Mouse (Mus musculus) T-helper 2 cell (primary cell): ENCODE results near the gene Anxa11.
"Not testable (repeated sequence)": the region's sequence is repeated elsewhere in the genome, so short reads cannot be mapped to it uniquely, and the experiment has no call there.

Experiments
- in situ Hi-C: fragments of 300-600 bp; cut with MboI, MseI; formaldehyde crosslinking; loops from one replicate; pipeline ENCODE4 v1.15.1; 2025; ENCODE audit warnings: high pct_unique_total_duplicates

Gene Anxa11

GRCm38 (mm10) chr14:25867834-25868233 lies 25.9 kb downstream of the Anxa11 start:
- in situ Hi-C loops: no loop called here

GRCm38 (mm10) chr14:25868706-25869105 lies 26.8 kb downstream of the Anxa11 start:
- in situ Hi-C loops: no loop called here

GRCm38 (mm10) chr14:25869135-25869878 lies 27.4 kb downstream of the Anxa11 start:
- in situ Hi-C loops: no loop called here

- in situ Hi-C loops: loop anchor here (5.0 kb wide), 3 partner anchors 40 to 290 kb away; no protein-coding TSS in a partner anchor
These were observed 30.8 kb downstream of the Anxa11 start for GRCm38 (mm10) chr14:25872461-25873415.

GRCm38 (mm10) chr14:25876640-25877039 lies 34.7 kb downstream of the Anxa11 start:
- in situ Hi-C loops: not testable (repeated sequence)

- in situ Hi-C loops: not testable (repeated sequence)
These were observed 39.8 kb downstream of the Anxa11 start for GRCm38 (mm10) chr14:25881769-25882168.

GRCm38 (mm10) chr14:25885886-25886285 lies 43.9 kb downstream of the Anxa11 start:
- in situ Hi-C loops: not testable (repeated sequence)

- in situ Hi-C loops: not testable (repeated sequence)
These were observed 52.6 kb downstream of the Anxa11 start for GRCm38 (mm10) chr14:25894566-25894965.

- in situ Hi-C loops: not testable (repeated sequence)
These were observed 53.7 kb downstream of the Anxa11 start for GRCm38 (mm10) chr14:25895686-25896085.

- in situ Hi-C loops: not testable (repeated sequence)
These were observed 61.0 kb downstream of the Anxa11 start, which contains the start of gene Plac9a for GRCm38 (mm10) chr14:25903000-25903399. Gene Plac9a (minus strand): TSS chr14:25903100.

- in situ Hi-C loops: not testable (repeated sequence)
These were observed 63.3 kb downstream of the Anxa11 start for GRCm38 (mm10) chr14:25905243-25905642.

GRCm38 (mm10) chr14:25907272-25907671 lies 65.3 kb downstream of the Anxa11 start:
- in situ Hi-C loops: not testable (repeated sequence)

GRCm38 (mm10) chr14:25908976-25909375 lies 67.0 kb downstream of the Anxa11 start:
- in situ Hi-C loops: not testable (repeated sequence)

- in situ Hi-C loops: not testable (repeated sequence)
These were observed 76.6 kb downstream of the Anxa11 start for GRCm38 (mm10) chr14:25918427-25919170.

- in situ Hi-C loops: not testable (repeated sequence)
These were observed 85.0 kb downstream of the Anxa11 start for GRCm38 (mm10) chr14:25926814-25927561.

GRCm38 (mm10) chr14:25927562-25927881 lies 85.6 kb downstream of the Anxa11 start, which contains the start of gene Tmem254a:
Gene Tmem254a (minus strand): TSS chr14:25927672.
- in situ Hi-C loops: not testable (repeated sequence)
